Mouse (Mus musculus) layer of hippocampus, adult 8-10 months (tissue): ENCODE data around the gene Frmd5. TPM values are rescaled to one million over a fixed set of nuclear protein-coding genes. Genes with fewer than 3 reads are reported as not detected.
"Not testable (repeated sequence)": the region's sequence is repeated elsewhere in the genome, so short reads cannot be mapped to it uniquely, and the experiment has no call there.

ENCODE experiments used
- DNase-seq, 2 experiments: peaks; one replicate each; pipeline ENCODE4 v3.0.0; 2022; ENCODE audit warnings: low spot score in 2 of 2
- total RNA-seq, 4 experiments: library from RNA; stranded (reverse); gene quantifications; 2 replicates each; pipeline ENCODE4 v1.2.4; 2022

Gene Frmd5
- total RNA-seq, 4 experiments from 2014 or later, result 32.5 to 38.7 (median 38.0) TPM

DNA sequence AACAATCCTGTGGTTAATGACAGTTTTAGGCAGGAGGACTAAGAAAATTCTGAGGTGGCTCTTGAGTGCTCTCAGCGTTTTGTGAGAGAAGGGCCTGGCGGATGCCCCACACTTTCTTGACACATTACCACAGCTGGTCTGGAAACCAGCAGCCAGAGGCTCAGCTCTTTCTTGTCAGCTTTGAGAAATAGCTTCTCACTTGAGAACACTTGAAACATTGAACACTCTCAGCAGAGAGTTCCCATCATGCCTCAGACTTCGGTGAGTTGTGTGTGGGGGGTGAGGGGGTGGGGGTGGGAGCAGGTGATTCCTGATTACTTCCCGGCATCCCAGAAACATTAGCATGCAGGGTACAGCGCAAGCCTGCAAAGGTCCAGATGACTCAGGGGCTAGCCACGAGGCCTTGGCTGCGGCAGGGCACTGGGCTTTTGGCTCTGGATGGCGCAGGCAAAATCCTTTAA lies 231.1 kb downstream of the Frmd5 start:
- no peak for DNase-seq

DNA sequence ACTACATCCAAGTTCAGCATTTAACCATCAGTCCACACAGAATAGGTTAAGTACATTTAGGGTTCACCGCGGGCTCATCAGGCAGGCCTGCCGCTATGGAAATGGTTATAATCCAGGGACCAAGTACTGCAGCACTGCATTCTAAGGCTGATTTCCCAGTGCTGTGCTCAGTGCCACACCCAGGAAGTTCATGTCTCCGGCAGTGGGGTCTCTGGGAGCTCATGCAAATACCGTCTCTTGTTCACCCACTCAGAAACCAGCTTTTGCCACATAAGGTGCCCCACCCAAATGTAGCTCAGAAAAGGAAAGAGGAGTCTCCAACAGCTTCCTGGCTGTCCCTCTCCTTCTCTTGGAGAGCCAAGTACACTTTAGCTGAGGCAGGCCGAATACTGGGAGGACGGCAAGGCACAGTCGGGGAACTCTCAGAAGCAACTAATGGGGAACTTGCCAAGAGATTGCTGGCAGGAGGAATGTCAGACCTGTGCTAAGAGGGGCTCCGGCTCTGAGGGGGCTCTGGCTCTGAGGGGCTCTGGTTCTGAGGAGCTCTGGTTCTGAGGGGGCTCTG lies 232.7 kb downstream of the Frmd5 start:
- DNase-seq, result no peak

DNA sequence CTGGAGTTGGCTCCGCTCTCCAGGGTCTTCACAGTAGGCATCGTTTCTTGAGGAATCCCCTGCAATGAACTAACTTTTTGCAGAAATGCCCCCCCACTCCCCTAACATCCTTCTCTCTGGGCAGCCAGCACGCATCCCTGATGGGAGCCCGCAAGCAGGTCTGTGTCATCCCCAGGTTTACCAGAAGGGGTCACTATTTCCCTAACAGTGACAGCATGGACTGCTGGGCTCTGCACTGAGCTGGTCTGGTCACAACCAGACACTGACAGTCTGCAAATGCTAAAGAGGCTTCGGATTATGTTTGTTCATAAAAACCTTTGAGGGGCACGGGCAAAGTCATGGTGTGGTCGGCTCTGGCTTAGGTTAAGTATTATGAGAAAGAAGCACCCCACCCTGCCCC lies 235.1 kb downstream of the Frmd5 start:
- peak; percentile 70 to 88 for DNase-seq

DNA sequence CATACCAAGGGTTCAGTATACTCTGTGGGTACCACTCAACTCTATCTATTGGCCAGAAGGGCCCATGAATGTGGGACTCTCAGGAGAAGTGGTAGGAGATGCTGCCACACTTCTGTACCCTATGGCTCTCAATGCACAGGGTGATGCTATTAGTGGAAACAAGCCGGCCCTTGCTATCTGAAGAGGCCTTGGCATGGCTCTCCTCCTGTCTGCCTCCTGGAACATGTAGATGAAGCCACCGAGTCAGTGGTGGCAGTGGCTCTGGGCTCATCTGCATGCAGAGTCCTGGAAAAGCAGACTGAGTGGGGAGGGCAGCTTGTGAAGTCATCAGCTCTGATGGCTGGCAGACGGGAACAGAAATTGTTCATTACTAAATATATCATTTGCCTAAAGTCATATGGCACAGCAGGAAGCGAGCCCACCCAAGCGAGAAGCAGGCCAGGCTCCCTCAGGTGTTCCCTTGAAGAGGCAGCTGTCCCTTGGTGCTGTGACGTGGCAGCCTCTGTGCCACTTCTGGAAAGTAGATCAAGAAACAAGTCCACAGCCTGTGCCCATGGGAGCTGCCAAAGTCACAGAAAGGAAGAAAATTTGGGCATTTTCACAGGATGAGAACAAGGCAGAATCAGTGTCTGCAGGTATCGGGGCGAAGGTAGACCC lies 235.8 kb downstream of the Frmd5 start:
- DNase-seq, result no peak

DNA sequence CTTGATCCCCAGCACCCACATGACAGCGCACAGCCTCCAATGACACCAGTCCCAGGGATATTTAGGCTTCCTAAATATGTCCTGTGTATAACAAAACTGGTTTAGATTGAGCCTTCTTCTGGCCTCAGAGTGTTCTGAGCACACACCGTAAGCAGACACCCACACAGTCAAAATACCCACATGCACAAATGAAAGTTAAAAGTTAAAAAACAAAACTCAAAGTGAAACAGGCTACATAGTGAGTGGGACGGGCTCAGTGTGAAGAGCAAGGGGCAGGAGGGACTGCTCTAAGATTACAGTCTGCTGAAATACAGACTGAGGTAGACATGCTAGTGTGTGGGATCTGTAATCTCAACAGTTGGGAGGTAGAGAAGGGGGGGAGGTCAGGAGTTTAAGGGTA lies 236.8 kb downstream of the Frmd5 start:
- no peak for DNase-seq

DNA sequence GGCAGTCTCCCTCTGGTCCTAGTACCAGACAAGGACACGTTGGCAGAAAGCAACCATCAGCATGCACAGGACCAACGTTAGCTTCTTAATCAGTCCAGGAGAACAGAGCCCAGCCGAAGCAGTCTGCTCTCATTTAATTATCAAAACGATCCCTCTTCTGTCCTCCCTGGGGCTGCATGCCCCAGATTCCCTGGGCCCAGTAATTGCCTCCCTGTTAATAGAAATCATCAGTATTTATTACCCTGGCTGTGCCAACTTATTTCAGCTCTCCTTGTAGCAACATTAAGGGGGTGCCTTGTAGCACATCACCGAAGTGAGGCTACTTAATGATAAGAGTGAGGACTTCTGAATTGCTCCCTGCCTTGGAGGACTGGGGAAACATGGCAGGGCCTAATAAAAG lies 241.0 kb downstream of the Frmd5 start:
- DNase-seq, result no peak

DNA sequence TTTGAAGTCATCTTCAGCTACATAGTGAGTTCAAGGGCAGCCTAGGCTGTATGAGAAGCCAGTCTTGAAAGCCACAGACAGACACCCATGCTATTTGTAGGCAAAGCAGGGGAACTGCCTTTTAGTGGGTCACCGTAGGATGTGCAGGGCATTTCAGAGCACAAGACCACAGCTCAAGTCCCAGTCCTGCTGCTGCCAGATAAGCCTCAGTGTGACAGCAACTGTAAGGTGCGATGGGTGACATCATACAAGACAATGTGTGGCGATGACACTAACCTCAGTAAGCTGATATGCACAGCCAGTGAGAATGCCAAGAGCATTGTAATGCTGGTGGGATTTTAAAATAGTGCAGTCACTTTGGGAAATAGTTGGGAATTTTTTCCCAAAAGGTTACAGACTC lies 243.8 kb downstream of the Frmd5 start:
- DNase-seq, result no peak

DNA sequence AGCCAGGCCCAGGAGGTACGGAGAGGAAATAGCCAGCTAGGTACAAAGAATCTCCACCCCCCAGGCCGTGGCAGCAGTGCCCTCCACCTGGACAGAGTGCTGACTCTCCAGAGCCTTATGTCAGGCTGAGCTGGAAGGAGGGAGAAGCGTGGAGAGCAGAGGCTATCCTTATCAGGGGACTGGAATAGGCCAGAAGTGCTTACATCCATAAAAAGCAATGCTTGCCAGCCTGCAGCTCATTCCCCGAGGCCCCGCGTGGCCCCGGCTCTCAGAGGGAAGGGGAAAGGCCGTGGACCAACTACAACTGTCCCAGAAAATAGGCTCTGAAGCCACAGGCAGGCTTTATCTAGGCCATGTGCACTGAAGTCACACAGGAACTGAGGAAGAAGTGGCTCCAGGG lies 255.6 kb downstream of the Frmd5 start:
- no peak for DNase-seq

DNA sequence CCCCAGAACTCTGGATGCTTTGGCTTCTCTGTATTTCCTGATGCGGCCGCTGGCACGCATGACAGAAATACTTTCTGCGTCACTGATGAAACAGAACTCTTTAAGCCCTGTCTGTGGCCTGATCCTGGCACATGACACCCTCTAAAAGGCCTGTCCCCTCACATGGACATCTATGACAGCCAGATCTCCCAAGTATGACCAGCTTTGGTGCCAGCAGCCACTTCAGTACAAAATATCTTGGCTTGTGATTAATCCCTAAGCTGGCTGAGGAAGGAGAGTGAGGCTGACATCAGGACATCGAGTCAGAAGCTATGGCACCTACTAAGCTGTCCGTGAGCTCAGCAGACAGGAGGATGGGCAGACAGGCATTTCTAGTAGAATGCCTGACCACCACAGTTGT lies 257.3 kb downstream of the Frmd5 start:
- no peak for DNase-seq

DNA sequence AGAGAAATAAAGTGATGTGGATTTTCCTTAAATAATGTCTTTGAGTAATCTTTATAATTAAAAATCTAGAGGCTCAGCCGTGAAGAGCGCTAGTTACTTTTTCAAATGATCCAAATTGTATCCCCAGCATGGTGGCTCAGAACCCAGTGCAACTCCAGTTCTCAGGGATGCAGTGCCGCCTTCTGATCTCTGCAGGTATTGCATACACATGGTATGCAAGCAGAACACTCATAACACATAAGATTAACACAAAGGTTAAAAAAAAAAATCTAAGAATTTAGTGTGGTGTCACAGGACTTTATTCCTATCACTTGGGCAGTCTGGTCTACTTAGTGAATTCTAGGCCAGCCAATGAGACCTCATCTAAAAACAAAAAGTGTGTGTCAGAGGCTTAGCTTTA lies 262.1 kb downstream of the Frmd5 start:
- DNase-seq, result no peak

DNA sequence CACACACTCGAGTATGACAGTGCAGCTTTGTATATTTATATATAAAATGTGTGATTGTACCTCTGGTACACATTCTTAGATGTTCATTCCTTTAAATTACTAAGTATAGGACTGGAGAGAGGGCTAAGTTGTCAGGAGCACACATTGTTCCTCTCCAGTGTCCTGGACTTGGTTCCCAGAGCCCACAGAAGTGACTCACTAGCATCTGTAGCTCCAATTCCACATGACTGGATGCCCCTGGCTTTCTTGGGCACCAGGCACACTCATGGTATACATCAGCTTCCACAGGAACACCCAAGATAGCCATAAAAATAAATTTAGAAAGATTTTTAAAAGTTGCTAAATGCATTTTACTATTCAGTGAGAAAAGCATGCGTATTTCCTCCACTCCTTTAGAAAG lies 281.8 kb downstream of the Frmd5 start:
- no peak for DNase-seq

DNA sequence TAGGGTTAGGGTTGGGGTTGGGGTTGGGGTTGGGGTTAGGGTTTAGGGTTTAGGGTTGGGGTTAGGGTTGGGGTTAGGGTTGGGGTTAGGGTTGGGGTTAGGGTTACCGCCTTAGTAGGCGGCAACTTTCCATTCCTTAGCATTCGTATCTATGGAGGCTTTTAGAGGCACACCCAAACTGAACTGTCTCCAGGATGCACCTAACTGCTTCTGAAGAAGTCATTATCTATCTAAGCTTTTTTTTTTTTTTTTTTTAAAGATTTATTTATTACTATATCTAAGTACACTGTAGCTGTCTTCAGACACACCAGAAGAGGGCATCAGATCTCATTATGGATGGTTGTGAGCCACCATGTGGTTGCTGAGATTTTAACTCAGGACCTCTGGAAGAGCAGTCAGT lies 284.1 kb downstream of the Frmd5 start:
- DNase-seq, result not testable (repeated sequence)

DNA sequence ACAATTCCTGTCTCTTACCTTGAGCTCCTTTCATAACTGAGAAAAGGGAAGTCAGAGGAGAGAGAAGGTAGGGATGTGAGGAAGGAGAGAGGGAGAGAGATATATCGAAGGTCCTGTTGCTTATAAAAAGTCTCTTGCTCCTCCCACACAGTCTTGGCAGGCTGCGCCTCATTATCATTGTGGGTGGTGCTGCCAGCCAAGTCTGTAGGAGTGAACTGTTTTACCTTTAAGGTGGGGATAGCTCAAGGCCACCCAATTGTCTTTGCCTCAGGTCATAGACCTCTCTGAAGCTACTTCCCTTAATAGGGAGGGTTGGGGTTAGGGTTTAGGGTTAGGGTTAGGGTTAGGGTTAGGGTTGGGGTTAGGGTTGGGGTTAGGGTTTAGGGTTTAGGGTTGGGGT lies 284.9 kb downstream of the Frmd5 start:
- no peak for DNase-seq

DNA sequence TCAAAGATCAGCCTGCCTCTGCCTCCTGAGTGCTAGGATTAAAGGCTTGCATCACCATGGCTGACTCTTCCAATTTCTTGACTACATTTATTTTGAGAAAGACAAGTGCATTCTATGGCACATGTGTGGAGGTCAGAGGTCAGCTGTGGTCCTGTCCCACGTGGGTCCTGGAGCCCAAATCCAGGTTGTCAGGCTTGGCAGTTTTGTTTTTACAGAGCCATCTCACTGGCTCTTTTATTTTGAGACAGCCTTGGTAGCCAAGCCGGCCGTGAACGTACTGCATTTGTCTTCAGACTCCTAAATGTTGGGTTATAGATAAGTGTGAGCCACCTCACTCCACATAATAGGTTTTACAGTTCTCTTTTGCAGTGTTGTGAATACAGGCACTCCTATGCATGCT lies 288.2 kb downstream of the Frmd5 start:
- DNase-seq, result not testable (repeated sequence)

DNA sequence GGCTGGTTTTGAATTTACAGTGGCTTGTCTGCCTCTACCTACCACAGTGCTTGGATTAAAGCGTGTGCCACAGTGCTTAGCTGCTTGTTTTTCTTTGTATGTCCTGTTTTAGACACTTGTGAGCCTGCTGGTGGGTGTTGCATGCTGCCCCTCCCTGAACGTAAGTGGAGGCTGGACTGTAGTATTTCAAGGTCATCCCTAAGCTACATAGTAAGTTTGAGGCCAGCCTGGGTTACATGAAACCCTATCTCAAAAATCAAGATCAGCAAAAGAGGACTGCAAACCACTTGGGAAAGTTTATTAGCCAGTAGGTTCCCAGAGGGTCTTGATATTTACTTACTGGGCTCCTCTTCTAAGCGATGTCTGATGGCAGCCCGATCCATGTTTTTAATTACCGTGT lies 288.8 kb downstream of the Frmd5 start:
- no peak for DNase-seq

DNA sequence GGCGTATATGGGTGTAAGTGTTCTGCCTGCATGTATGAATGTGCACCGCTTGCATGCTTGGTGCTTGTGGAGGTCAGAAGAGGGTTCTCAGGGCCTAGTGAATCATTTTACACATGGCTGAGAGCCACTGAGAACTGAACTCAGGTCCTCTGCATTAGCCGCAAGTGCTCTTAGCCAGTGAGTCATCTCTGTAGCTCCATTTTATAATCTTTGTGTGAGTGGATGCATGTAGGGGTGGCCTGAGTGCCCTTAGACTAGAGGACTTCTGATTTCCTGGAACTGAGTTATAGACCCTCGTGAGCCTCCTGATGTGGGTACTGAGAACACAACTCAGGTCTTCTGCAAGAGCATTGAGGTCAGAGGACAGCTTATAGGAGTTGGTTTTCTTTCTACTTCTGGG lies 292.7 kb downstream of the Frmd5 start:
- DNase-seq, result no peak

DNA sequence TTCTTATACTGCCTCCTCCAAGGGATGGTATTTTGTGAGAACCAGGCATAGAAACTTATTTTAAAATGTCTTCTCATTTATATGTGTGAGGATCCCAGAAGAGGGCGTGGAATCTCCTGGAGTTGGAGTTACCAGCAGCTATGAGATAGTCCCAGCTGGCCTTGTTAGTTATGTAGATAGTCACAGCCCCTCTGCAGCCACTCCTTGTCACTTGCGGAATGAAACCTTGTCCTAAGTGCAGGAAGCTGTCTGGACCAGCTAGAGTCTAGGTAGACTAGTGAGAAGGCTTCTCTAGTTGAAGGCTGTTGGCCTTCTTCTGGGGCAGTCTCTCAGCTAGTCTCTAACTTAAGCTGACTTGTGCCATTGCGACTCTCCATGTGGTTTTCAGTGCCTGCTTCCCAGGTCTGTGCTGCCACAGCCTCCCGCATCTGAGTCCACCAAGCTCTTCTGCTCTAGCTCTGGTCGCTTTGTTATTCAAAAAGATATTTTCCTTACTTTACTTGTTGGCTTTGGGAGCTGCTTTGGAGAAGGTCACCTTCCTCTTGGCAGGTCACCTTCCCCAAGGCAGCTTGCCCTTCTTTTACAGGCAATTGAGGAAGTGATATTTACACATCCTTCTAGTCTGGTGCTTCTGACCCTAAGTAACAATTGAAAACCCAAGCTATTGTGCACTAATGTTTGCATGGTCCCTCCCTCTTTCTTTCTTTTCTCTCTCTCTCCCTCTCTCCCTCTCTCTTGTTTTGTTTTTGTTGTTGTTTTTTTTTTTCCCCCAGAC lies 293.7 kb downstream of the Frmd5 start:
- not testable (repeated sequence) for DNase-seq

DNA sequence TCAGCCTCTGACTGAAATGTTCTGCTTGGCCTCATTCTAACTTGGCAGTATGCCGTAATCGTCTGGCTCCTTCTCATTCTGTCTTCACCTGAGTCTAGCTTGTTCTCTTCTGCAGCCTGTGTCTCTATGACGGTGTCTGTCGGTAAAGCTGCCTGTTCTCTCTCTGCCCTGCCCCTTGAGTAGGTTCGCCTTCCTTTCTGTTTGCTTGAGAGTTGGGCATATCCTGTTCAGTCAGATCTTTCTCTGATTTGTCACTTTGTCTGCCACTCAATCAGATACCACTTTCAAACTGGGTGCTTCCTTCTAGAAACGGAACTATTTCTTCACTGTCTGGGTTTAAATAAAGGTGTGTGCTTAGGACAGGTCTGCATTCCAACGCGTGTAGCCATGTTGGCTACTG lies 295.5 kb downstream of the Frmd5 start:
- no peak for DNase-seq

DNA sequence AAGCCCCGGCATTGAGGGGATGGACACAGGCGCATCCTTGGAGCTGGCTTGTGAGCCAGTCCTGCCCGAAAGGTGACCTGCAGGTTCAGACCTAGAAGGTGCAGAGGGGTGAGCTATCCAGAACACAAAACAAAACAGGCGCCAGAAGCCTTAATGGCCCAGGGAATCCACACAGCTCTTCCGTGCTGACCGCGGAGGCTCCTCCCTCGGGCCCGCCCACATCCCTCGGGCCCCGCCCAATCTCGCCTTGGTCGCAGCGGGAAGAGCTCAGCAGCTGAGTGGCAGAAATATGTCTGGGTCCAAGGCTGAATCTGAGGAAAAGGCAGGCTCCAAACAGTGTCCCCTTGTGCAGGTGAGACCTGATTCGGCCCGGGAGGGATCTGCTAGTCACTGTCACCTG lies 297.3 kb downstream of the Frmd5 start:
- DNase-seq, result peak; percentile 17 to 22

DNA sequence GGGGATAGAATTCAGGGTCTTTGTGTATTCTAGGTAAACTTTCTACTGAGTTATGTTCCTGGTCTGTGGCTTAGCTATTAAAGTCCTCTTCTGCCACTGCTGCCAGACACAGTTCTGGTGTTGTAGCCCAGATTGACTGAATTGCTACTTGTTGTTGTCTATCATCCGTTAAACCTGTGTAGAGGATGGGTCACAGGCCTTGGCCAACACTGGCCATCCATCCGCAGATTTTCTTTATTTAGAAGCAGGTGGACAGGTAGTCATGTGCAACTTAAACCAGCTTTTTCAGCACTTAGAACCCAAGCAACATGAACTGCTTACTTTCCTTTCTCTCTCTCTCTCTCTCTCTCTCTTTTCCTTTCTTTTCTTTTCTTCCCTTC lies 298.9 kb downstream of the Frmd5 start:
- no peak for DNase-seq

DNA sequence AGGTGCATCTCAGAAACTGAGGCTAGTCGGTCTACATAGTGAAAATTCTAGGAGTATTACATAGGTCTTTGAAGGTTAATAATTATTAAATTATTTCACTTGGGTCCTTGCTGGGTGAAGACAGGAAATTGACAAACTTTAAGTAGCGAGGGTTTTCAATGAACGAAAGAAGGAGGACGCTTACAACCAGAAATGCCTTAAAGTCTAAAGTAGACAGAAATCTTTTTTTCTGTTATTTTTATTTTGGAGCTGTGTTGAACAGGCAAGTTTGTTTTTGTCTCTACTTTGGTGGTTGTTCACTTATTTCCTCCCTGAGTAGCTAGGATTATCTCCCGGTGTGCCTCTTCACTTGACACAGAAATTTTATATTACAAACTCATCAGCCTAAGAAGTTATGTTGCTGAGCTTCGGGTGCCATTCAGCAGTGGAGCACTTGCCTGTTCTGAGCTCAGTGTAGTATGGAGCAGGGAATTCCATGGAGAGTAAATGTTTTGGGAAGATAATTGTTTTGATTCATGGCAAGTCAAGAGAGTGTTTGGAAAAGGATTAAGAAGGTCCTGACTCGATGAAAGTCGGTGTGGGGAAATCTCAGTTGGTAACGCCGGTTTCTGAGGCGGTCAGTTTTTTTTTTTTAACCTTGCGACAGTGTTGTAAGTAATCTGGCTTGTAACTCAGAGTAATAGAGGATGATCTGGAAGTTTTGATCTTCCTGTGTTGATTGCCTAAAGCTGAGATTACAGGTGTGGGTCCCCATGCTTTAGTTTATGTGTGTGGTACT lies 299.5 kb downstream of the Frmd5 start:
- no peak for DNase-seq
